Mouse (Mus musculus): ENCODE measurements around the gene Inpp5a. TPM values are rescaled to one million over a fixed set of nuclear protein-coding genes. Genes with fewer than 3 reads are reported as not detected.

The Inpp5a gene
- total RNA-seq, 2 experiments from 2014 or later: 103 to 105 TPM

Other genes with a start within 250 kb of the Inpp5a start
- 1 to 10 TPM; 4.5 to 5.6 TPM for gene Lrrc27, start 176.1 kb upstream of the Inpp5a start, total RNA-seq (2021)
- gene Stk32c, start 175.8 kb upstream of the Inpp5a start, total RNA-seq (2021): 1 to 10 TPM; 3.8 to 4.3 TPM
- gene Pwwp2b, start 140.6 kb upstream of the Inpp5a start, total RNA-seq (2021): 10 to 100 TPM; 18.2 to 21.0 TPM
- gene Nkx6-2, start 193.7 kb downstream of the Inpp5a start, total RNA-seq (2021): not detected

All from adrenal gland, postnatal 4 days (tissue).